Mouse (Mus musculus): ENCODE measurements around the gene Atp9a. TPM values are rescaled to one million over a fixed set of nuclear protein-coding genes. Genes with fewer than 3 reads are reported as not detected.

The Atp9a gene
- polyA plus RNA-seq, 1 experiment from 2014 or later, result 1.8 TPM

DNA sequence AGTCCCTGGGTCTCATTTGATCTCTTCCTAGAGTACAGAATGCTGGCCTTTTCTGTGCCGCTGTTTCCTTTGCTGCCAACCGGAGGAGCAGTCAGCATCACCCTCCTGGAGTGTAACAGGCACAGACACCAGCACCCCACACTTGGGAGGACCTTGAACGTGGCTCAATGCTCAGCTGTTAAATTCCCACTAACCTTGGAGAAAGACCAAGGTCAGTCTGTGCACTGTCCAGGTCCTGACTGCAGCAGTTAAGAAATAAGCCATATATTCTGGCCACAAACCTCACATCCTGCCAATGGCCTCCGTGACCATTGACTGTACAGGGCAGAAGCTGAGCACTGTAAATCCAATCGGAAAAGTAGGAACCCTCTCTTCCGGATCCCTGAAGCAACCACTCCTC, 148.5 kb downstream of the Atp9a start:
- Histone ChIP-seq H3K9ac (no peak overlapping the region), H3K36me3 (no peaks in the 10 kb centered on the region), H3K27me3 (peaks cover 33% of the 10 kb centered on the region), H3K9me3 (replicated peaks) (no peaks in the 10 kb centered on the region), H3K4me1 (replicated peaks) (peaks cover 25% of the 10 kb centered on the region), H3K27ac (no peak overlapping the region), H3K4me2 (no peak overlapping the region), H3K4me3 (replicated peaks) (no peak overlapping the region)
- 73% methylated on average over 6 of the region's 6 CpGs for WGBS (ENCODE audit: insufficient replicate concordance)
- ATAC-seq (ENCODE audit: low read depth), result no peak
- DNase-seq, result no peak

DNA sequence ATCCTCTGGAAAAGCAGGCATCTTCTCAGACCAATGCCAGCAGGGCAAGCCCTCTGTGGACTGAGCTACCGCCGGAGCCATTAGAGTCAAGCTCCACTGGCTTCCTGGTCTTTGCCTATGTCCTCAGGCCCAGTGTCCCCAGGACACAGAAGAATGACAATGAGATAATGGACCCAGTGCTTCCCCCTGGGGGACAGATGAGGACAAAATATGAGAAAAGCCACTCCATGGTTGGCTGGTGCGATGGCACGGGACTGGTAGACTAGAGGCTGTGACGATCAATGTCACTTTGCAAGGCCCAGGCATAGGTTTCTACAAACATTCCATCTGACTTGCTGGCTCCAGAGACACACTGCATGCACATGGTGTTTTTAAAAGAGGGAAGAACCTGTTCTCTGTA, 149.2 kb downstream of the Atp9a start:
- H3K36me3 ChIP-seq, result no peaks in the 10 kb centered on the region
- H3K9me3 ChIP-seq (replicated peaks), result no peaks in the 10 kb centered on the region
- H3K4me3 ChIP-seq (replicated peaks), result no peak overlapping the region
- H3K4me1 ChIP-seq (replicated peaks), result peaks cover 25% of the 10 kb centered on the region
- H3K27ac ChIP-seq, result no peak overlapping the region
- no peak for ATAC-seq (ENCODE audit: low read depth)
- peaks cover 32% of the 10 kb centered on the region for H3K27me3 ChIP-seq
- DNase-seq, result no peak
- H3K9ac ChIP-seq, result no peak overlapping the region
- H3K4me2 ChIP-seq, result no peak overlapping the region
- WGBS (ENCODE audit: insufficient replicate concordance), result 58% methylated on average over 5 of the region's 5 CpGs

DNA sequence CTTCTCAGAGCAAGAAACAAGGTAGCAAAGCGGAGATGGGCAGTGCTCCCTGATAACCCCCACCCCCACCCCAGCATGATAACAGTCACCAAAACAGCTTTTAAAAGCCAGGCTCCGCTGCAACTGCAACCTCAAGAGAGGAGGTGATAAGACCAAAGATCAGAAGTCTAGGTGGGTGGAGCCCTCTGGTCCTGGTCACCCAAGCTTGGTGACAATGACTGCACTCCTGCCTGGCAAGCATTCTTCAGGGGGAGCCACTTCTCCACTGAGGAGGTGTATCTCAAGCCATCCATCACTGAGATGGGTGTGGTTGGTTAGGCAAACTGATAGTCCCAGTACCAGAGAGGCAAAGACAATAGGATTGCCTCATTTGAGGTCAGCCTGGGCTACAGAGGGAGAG, 151.1 kb downstream of the Atp9a start:
- Histone ChIP-seq H3K27me3 (peaks cover 32% of the 10 kb centered on the region), H3K36me3 (no peaks in the 10 kb centered on the region), H3K9ac (no peak overlapping the region), H3K4me1 (replicated peaks) (peaks cover 25% of the 10 kb centered on the region), H3K9me3 (replicated peaks) (no peaks in the 10 kb centered on the region), H3K4me3 (replicated peaks) (no peak overlapping the region), H3K4me2 (0 out of 2 replicates have a peak overlapping the region, but pooled peaks have one; percentile 73), H3K27ac (no peak overlapping the region)
- ATAC-seq (ENCODE audit: low read depth) (peak; percentile 67), DNase-seq (no peak)
- 2% methylated on average over 2 of the region's 2 CpGs for WGBS (ENCODE audit: insufficient replicate concordance)

DNA sequence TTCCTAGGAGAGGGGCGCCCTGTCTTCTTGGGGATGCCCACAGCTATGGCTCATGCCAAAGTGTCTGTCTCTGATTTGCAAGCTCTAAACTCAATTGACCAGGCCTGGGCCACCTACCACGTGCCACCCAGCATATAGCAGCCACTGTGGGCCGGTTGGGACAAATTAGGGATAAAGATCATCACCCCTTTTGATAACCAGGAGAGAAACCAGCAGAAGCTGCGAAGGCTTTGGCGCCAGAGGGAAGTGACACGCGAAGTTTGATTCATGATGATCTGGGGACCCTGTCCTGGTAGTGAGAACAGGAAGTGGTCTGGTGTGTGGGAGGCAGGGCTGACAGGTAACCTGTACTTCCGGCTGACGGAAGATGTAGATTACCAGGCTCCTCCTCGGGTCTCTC, 151.7 kb downstream of the Atp9a start:
- Histone ChIP-seq H3K27me3 (peaks cover 32% of the 10 kb centered on the region), H3K4me2 (peak overlapping the region; percentile 73), H3K4me3 (replicated peaks) (peak overlapping the region; percentile 52), H3K36me3 (no peaks in the 10 kb centered on the region), H3K9me3 (replicated peaks) (no peaks in the 10 kb centered on the region), H3K4me1 (replicated peaks) (peaks cover 25% of the 10 kb centered on the region), H3K9ac (no peak overlapping the region), H3K27ac (no peak overlapping the region)
- 13% methylated on average over 10 of the region's 10 CpGs for WGBS (ENCODE audit: insufficient replicate concordance)
- DNase-seq, result no peak
- ATAC-seq (ENCODE audit: low read depth), result no peak

DNA sequence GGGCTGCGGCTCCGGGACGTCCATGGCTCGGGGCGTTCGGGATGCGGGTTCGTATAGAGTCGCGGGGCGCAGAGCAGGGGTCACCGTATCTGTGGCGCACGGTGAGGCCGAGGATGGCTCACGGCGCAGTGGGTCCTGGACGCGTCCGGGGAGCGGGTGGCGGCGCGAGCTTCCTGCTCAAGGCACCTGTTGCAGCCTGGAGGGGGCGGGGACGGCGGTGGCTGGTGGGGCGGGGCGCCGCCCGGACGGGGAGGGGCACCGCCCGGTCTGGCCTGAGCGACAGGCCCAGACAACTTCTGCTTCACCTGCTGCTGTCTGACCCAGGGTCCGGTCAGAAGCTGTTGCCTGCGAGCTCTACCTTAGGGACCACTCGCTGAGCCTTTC, 152.0 kb downstream of the Atp9a start:
- no peaks in the 10 kb centered on the region for H3K36me3 ChIP-seq
- peaks cover 32% of the 10 kb centered on the region for H3K27me3 ChIP-seq
- H3K9me3 ChIP-seq (replicated peaks), result no peaks in the 10 kb centered on the region
- peak overlapping the region; percentile 73 for H3K4me2 ChIP-seq
- peak overlapping the region; percentile 52 for H3K4me3 ChIP-seq (replicated peaks)
- H3K27ac ChIP-seq, result no peak overlapping the region
- H3K9ac ChIP-seq, result peak overlapping the region; percentile 47
- ATAC-seq (ENCODE audit: low read depth), result peak; percentile 68
- peaks cover 25% of the 10 kb centered on the region for H3K4me1 ChIP-seq (replicated peaks)
- no peak for DNase-seq
- WGBS (ENCODE audit: insufficient replicate concordance), result 1% methylated on average over 38 of the region's 38 CpGs

DNA sequence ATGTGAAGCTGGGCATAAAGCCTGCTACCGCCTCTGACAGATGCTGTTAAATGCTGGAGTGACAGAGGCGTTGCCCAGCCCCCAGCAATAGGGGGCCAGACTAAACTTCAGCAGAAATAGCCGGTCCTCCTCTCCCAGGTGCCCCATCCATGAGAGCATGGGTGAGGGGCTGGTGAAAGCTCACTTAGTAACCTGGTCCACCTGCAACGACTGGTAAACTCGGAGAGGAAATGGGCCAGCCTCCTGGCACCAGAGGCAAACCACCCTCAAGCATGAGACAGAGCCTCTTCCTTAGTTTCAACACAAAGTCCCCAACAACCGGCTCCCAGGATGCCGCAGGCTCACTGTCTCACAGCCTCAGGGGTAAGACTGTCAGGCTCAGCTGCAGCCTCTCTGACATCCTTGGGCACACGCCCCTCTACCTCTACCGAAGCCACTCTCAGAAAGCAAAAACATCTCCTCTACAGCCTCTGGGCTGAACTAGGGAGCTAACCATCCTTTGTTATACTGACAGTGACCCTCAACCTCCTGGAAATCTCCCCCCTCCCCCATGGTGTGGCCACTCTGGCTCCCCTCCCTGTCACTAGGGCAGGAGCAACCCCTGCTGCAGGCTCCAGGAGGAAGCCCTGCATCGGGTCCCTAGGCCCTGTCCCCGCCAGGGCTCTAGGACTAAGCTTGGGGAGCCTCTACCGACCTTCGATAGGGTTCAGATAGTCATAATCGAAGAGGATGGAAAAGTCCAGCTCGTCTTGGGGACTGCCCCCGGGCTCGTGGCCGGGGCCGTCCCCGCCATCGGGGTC, 152.6 kb downstream of the Atp9a start:
- no peaks in the 10 kb centered on the region for H3K36me3 ChIP-seq
- H3K4me3 ChIP-seq (replicated peaks), result peak overlapping the region; percentile 52
- ATAC-seq (ENCODE audit: low read depth), result peak; percentile 39; the same call in 1 of the 2 replicates
- H3K9ac ChIP-seq, result peak overlapping the region; percentile 47
- no peak overlapping the region for H3K27ac ChIP-seq
- 7% methylated on average over 21 of the region's 21 CpGs for WGBS (ENCODE audit: insufficient replicate concordance)
- no peaks in the 10 kb centered on the region for H3K9me3 ChIP-seq (replicated peaks)
- peaks cover 32% of the 10 kb centered on the region for H3K27me3 ChIP-seq
- no peak for DNase-seq
- H3K4me1 ChIP-seq (replicated peaks), result peaks cover 25% of the 10 kb centered on the region
- peak overlapping the region; percentile 73 for H3K4me2 ChIP-seq

DNA sequence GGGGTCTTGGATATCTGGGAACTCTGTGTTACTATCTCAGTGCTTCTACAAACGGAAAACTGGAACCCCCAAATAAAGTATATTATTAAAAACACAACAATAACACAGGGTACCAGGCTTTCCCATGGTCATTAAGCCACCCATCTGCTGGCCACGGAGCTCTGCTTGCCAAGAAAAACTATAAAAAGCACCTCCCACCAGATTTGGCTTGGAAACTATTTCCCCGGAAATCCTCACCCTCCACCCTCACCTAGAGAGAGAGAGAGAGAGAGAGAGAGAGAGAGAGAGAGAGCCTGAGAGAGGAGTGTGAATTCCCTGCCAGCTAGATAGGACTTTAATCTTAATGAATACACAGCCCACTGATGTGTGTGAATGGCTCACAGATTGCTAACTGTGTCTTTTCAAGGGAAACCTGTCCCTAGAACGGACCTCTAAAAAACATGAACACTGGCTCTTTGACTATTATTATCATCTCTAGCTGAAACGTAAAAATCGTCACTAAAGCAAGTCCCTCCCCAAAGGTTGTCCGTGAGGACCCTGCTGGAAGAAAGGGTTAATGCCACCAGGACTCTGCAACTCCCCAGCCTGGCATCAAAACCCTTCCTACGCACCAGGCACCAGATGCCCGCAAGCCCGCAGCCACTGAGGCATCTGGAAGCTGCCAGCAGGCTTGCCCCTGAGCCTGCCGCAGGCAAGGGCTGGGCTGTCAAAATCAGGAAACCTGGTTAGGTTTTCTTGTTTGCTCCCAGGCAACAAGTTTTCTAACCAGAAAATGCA, 153.4 kb downstream of the Atp9a start:
- WGBS (ENCODE audit: insufficient replicate concordance), result 51% methylated on average over 11 of the region's 11 CpGs
- no peak overlapping the region for H3K4me2 ChIP-seq
- peaks cover 25% of the 10 kb centered on the region for H3K4me1 ChIP-seq (replicated peaks)
- DNase-seq (no peak), ATAC-seq (ENCODE audit: low read depth) (no peak)
- no peak overlapping the region for H3K9ac ChIP-seq
- no peaks in the 10 kb centered on the region for H3K9me3 ChIP-seq (replicated peaks)
- H3K36me3 ChIP-seq, result no peaks in the 10 kb centered on the region
- H3K27me3 ChIP-seq, result peaks cover 32% of the 10 kb centered on the region
- H3K27ac ChIP-seq, result no peak overlapping the region
- H3K4me3 ChIP-seq (replicated peaks), result no peak overlapping the region

DNA sequence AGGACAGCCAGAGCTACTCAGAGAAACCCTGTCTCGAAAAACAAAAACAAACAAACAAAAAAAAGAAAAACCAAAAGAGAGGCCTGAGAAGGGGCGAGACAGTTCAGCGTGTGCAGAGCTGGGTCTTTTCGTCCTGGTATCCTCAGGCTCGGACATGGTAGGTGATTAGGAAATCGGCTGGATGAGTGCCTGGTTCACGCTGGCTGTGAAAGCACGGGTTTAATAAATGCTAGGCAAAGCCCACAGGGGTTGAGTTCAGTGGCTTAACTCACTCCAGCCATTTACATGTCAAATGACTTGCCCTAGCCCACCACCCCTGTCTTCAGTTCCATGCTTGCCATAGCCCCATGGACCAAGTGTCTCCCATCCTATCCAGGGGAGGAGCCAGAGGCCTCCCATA, 155.1 kb downstream of the Atp9a start:
- H3K9ac ChIP-seq, result no peak overlapping the region
- 72% methylated on average over 8 of the region's 8 CpGs for WGBS (ENCODE audit: insufficient replicate concordance)
- no peak for DNase-seq
- H3K4me2 ChIP-seq, result no peak overlapping the region
- H3K36me3 ChIP-seq, result no peaks in the 10 kb centered on the region
- H3K27me3 ChIP-seq, result peaks cover 32% of the 10 kb centered on the region
- peaks cover 27% of the 10 kb centered on the region for H3K4me1 ChIP-seq (replicated peaks)
- no peak overlapping the region for H3K27ac ChIP-seq
- no peaks in the 10 kb centered on the region for H3K9me3 ChIP-seq (replicated peaks)
- ATAC-seq (ENCODE audit: low read depth), result no peak
- no peak overlapping the region for H3K4me3 ChIP-seq (replicated peaks)

DNA sequence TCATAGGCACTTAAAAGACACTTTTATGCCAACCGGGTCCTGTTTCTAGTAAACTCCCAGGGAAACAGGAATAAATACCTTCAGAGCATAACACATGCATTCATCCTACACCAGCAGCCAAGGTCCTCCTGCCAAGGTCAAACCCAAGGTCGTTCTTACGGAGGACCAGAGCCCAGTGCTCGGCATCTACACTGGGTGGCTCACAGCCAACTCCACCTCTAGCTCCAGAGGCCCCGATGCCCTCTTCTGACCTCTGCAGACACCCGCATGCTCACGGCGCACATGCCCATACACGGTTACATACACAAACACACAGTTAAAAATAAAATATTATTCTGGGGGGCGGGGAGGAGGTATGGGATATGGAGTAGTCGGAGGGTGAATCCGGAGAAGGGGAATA, 155.7 kb downstream of the Atp9a start:
- Histone ChIP-seq H3K36me3 (no peaks in the 10 kb centered on the region), H3K9ac (no peak overlapping the region), H3K9me3 (replicated peaks) (no peaks in the 10 kb centered on the region), H3K4me1 (replicated peaks) (peaks cover 28% of the 10 kb centered on the region), H3K27me3 (peaks cover 32% of the 10 kb centered on the region), H3K4me2 (no peak overlapping the region), H3K27ac (no peak overlapping the region), H3K4me3 (replicated peaks) (no peak overlapping the region)
- DNase-seq (no peak), ATAC-seq (ENCODE audit: low read depth) (no peak)
- WGBS (ENCODE audit: insufficient replicate concordance), result 84% methylated on average over 12 of the region's 12 CpGs

DNA sequence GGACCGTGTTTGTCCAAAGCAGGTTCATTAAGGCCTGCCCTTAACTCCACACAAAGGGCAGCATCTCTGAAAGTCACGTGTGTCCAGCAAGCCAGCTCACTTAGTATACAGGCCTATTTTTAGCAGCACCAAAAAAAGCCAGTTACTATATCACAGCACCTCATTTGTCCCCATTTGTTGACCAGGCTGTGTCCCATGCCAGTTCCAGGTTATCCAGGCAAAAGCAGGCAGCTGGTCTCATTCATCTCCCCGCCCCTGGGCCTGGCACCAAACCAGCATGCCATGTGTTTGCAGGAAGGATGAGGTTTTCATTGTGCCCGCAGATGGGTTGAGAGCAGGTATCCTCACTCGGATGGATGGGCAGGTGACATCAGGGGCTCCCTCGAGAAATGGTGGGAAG, 157.4 kb downstream of the Atp9a start:
- 69% methylated on average over 6 of the region's 6 CpGs for WGBS (ENCODE audit: insufficient replicate concordance)
- DNase-seq (no peak), ATAC-seq (ENCODE audit: low read depth) (no peak)
- H3K9me3 ChIP-seq (replicated peaks), result no peaks in the 10 kb centered on the region
- no peak overlapping the region for H3K4me3 ChIP-seq (replicated peaks)
- H3K9ac ChIP-seq, result no peak overlapping the region
- H3K27ac ChIP-seq, result no peak overlapping the region
- no peaks in the 10 kb centered on the region for H3K36me3 ChIP-seq
- peaks cover 25% of the 10 kb centered on the region for H3K27me3 ChIP-seq
- H3K4me1 ChIP-seq (replicated peaks), result peaks cover 28% of the 10 kb centered on the region
- H3K4me2 ChIP-seq, result no peak overlapping the region

Measured in liver, embryonic 13.5 days (tissue).